ENCODE assay signal across 15 mouse cellular contexts in the genomic region with DNA sequence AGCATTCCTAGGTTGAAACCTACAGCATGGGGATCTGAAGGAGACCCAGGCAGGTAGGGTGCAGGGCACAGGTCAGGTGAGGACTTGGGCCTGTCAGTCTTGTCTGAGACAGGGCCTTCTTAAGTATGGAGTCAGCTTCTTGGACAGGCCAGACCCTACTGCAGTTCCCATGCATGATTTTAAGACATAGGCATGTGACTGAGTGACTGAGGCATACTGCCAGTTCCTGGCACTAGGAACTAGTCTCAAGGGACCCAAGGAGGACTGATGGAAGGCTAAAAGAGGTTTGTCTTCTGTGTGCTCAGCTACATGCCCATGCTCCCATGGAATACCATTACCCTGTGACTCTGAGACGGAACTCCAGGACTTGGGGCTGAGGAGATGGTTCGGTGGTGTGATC. TPM values are rescaled to one million over a fixed set of nuclear protein-coding genes. Genes with fewer than 3 reads are reported as not detected.
DNase-seq lines count a peak whose midpoint lies in the region; ATAC-seq lines count a peak whose summit lies in the region.
"Had no signal": no experiment of that assay in that cellular context is flagged by ENCODE, and none has a peak within 500 bp of the region (broad histone marks: within the 10 kb centered on the region; RNA-seq: fewer than 3 reads in every experiment).

No protein-coding gene starts in this region.

- no peak overlapping the region for H3K9ac ChIP-seq in forebrain, embryonic 15.5 days (replicated peaks)
- H3K9ac ChIP-seq: liver, embryonic 13.5 days; midbrain, embryonic 12.5 days had no signal

- H3K9me3 ChIP-seq in forebrain, embryonic 15.5 days, result no peaks in the 10 kb centered on the region
- H3K9me3 ChIP-seq: G1E; liver, embryonic 13.5 days; midbrain, embryonic 12.5 days had no signal

- H3K4me1 ChIP-seq in forebrain, embryonic 15.5 days, result peaks cover 36% of the 10 kb centered on the region

- peak; percentile 31 for DNase-seq in heart, postnatal 4 days
- no peak for DNase-seq in heart, adult 9 months (ENCODE audit: low spot score in 2 of 2)
- DNase-seq in 3134 (ENCODE audit: extremely low read depth, insufficient read length, low spot score) (peak; percentile 65), MN1 (ENCODE audit: low spot score) (peak; percentile 39)
- DNase-seq in spleen, postnatal 36 days (ENCODE audit: low spot score in 2 of 2), result no peak
- DNase-seq: cerebellum, postnatal 14 days; liver, embryonic 13.5 days; thymus, postnatal 36 days had no signal

- peaks cover 19% of the 10 kb centered on the region for H3K27me3 ChIP-seq in forebrain, embryonic 15.5 days

- 97% methylated on average over 2 of the region's 2 CpGs for WGBS in forebrain, embryonic 15.5 days

- no peaks in the 10 kb centered on the region for H3K36me3 ChIP-seq in forebrain, embryonic 15.5 days
- H3K36me3 ChIP-seq: G1E; liver, embryonic 13.5 days; midbrain, embryonic 12.5 days had no signal

- H3K4me2 ChIP-seq in forebrain, embryonic 15.5 days (replicated peaks), result no peak overlapping the region
- H3K4me2 ChIP-seq: liver, embryonic 13.5 days; midbrain, embryonic 12.5 days had no signal

- no peak for ATAC-seq in forebrain, embryonic 15.5 days (replicated peaks)
- no peak for ATAC-seq in CD4-positive, CD25-positive, alpha-beta regulatory T cell, adult 4 months

- H3K27ac ChIP-seq in forebrain, embryonic 15.5 days (replicated peaks), result peak overlapping the region; percentile 84
- H3K27ac ChIP-seq: liver, embryonic 13.5 days had no signal

- no peak overlapping the region for H3K4me3 ChIP-seq in forebrain, embryonic 15.5 days
- H3K4me3 ChIP-seq: liver, embryonic 13.5 days; midbrain, embryonic 12.5 days had no signal

RNA-seq across cellular contexts. Expression of a gene that starts 2.9 kb away (rescaled TPM):
- total RNA-seq in heart, postnatal 4 days (2021), result 10 to 100 TPM; 77.2 to 87.1 TPM
- 13.9 and 14.3 TPM in 2 replicates for polyA plus RNA-seq in forebrain, embryonic 15.5 days (2015; fragmentation: Nextera tagmentation; extraction: Ambion mirVana)
- not detected for polyA plus RNA-seq in CD4-positive, CD25-positive, alpha-beta regulatory T cell, adult 4 months (2017; shearing (Covaris generic))
- total RNA-seq: G1E had no signal
- polyA plus RNA-seq: G1E had no signal

RNA-seq across cellular contexts. Expression of a gene that starts 54.4 kb away (rescaled TPM):
- total RNA-seq in heart, postnatal 4 days (2021), result not detected
- not detected in 2 replicates for polyA plus RNA-seq in forebrain, embryonic 15.5 days (2015; fragmentation: Nextera tagmentation; extraction: Ambion mirVana)
- polyA plus RNA-seq in CD4-positive, CD25-positive, alpha-beta regulatory T cell, adult 4 months (2017; shearing (Covaris generic)), result not detected
- total RNA-seq: G1E; layer of hippocampus, adult 18-20 months had no signal
- polyA plus RNA-seq: G1E; intestine, embryonic 14.5 days; liver, embryonic 13.5 days; midbrain, embryonic 12.5 days; spleen, adult 2 months had no signal

Comparison
In these comparisons a context has a peak if more than half of its experiments do, and no peak if none do; other contexts are left out.
1. DNase-seq: peak in heart, postnatal 4 days (single experiment), 3134 (single experiment) and MN1 (single experiment); none in heart, adult 9 months (0 of 2) and spleen, postnatal 36 days (0 of 2).
2. RNA of a gene that starts 2.9 kb away (polyA plus RNA-seq): 13.9 to 14.3 TPM in forebrain, embryonic 15.5 days; not detected in CD4-positive, CD25-positive, alpha-beta regulatory T cell, adult 4 months; every median in the first group is over 10 times any median in the second.